Mouse (Mus musculus): ENCODE measurements around the gene Glcci1. TPM values are rescaled to one million over a fixed set of nuclear protein-coding genes. Genes with fewer than 3 reads are reported as not detected.
"Not testable (repeated sequence)": the region's sequence is repeated elsewhere in the genome, so short reads cannot be mapped to it uniquely, and the experiment has no call there.

Glcci1 gene
- polyA plus RNA-seq, 1 experiment from 2014 or later = 1.6 TPM

DNA sequence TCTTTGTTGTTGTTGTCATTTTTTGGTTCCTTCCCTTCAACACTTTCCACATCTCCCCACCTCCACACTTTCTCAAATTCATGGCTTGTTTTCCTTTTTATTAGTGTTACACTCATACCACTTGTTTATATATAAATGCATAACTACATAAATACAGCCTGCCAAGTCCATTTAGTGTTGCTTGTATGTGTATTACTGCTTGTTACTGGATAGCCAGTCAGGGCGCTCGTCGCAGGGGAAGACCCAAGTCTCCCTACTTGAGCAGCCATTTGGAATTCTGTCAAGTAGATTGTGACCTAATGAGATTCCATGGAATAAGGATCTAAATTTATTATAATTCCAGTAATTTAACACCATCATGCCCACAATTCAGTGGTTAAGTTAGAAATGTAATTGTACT, 10.3 kb downstream of the Glcci1 start:
- Histone ChIP-seq H3K4me2 (no peak overlapping the region), H3K27ac (no peak overlapping the region), H3K36me3 (no peaks in the 10 kb centered on the region), H3K4me3 (no peak overlapping the region), H3K27me3 (replicated peaks) (no peaks in the 10 kb centered on the region), H3K9me3 (replicated peaks) (no peaks in the 10 kb centered on the region), H3K9ac (no peak overlapping the region), H3K4me1 (peaks cover 9% of the 10 kb centered on the region; the same call in 1 of the 2 replicates)
- WGBS (ENCODE audit: insufficient replicate concordance) = 89% methylated on average over 3 of the region's 3 CpGs
- no peak for ATAC-seq

DNA sequence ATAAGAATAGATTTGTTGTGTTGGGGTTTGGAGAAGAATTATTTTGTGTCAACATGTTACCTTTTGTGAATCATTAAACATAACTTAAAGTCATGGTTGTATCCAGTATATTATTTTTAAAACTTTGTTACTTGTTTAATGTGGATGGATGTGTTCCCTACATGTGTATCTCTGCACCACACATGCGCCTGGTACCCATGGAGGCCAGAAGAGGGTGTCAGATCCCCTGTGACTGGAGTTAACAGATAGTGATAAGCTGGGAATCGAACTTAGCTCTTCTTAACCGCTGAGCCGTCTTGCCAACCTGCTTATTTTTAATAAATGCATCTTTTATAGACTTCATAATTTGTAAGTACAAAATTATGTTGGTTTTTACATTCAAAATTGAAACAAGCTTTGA, 11.8 kb downstream of the Glcci1 start:
- H3K9me3 ChIP-seq (replicated peaks) = no peaks in the 10 kb centered on the region
- H3K4me3 ChIP-seq = no peak overlapping the region
- no peak overlapping the region for H3K4me2 ChIP-seq
- no peaks in the 10 kb centered on the region for H3K36me3 ChIP-seq
- 79% methylated on average over 4 of the region's 4 CpGs for WGBS (ENCODE audit: insufficient replicate concordance)
- 0 out of 2 replicates have a peak, but pooled peaks have one; percentile 55 for ATAC-seq
- H3K27me3 ChIP-seq (replicated peaks) = no peaks in the 10 kb centered on the region
- no peak overlapping the region for H3K9ac ChIP-seq
- peaks cover 9% of the 10 kb centered on the region; the same call in 1 of the 2 replicates for H3K4me1 ChIP-seq
- H3K27ac ChIP-seq = no peak overlapping the region

DNA sequence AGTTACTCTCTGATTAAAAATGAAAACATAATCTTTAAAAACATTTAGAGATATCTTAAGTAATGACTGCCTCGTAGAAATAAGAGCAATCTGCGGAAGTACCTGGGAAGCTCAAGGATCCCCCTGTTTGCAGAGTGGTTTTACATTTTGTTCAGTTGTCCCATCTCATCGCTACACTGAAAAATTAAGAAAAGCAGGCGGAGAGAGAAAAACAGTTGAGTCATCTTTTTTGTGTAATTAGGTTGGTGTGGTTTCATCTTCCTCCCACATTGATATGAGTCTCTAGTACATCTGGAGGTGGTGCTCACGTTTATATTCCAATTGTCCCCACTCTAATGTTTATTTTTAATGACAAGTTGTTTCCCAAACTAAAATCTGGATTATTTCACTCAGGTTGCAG, 15.3 kb downstream of the Glcci1 start:
- no peak for ATAC-seq
- WGBS (ENCODE audit: insufficient replicate concordance) = 72% methylated on average over 5 of the region's 5 CpGs
- Histone ChIP-seq H3K27me3 (replicated peaks) (no peaks in the 10 kb centered on the region), H3K27ac (no peak overlapping the region), H3K4me2 (no peak overlapping the region), H3K4me1 (peaks cover 9% of the 10 kb centered on the region; the same call in 1 of the 2 replicates), H3K4me3 (no peak overlapping the region), H3K9me3 (replicated peaks) (no peaks in the 10 kb centered on the region), H3K36me3 (no peaks in the 10 kb centered on the region), H3K9ac (no peak overlapping the region)

GRCm38 (mm10) chr6:8531104-8531894, 21.9 kb downstream of the Glcci1 start:
- H3K9me3 ChIP-seq (replicated peaks) = no peaks in the 10 kb centered on the region
- H3K4me2 ChIP-seq = peak overlapping the region; percentile 61
- peak; percentile 99 for ATAC-seq
- H3K4me3 ChIP-seq = peak overlapping the region; percentile 13; the same call in 1 of the 2 replicates
- peaks cover 22% of the 10 kb centered on the region for H3K4me1 ChIP-seq
- H3K9ac ChIP-seq = no peak overlapping the region
- no peaks in the 10 kb centered on the region for H3K27me3 ChIP-seq (replicated peaks)
- WGBS (ENCODE audit: insufficient replicate concordance) = 16% methylated on average over 4 of the region's 4 CpGs
- H3K36me3 ChIP-seq = no peaks in the 10 kb centered on the region
- H3K27ac ChIP-seq = peak overlapping the region; percentile 82

DNA sequence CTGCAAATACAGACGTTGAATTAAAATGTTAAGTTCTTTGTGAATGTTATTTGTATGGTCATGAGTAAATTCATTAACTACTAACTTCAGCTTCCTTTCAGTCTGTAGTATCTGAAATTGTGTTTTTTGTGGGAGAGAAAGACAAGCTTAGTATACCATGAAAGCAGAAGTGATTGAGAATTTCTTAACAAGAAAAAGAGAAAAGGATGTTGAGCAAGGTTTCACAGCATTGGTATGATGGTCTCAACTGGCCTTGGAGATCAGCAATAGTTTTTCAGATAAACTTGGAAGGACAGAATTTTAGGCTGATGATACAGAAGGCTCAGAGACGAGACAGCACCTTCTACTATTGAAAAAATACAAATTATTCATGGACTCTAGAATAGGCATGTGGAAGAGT, 27.5 kb downstream of the Glcci1 start:
- no peaks in the 10 kb centered on the region for H3K9me3 ChIP-seq (replicated peaks)
- no peaks in the 10 kb centered on the region for H3K36me3 ChIP-seq
- H3K27me3 ChIP-seq (replicated peaks) = no peaks in the 10 kb centered on the region
- no peak overlapping the region for H3K27ac ChIP-seq
- no peak overlapping the region for H3K4me3 ChIP-seq
- no peak overlapping the region for H3K4me2 ChIP-seq
- no peak for ATAC-seq
- H3K9ac ChIP-seq = no peak overlapping the region
- WGBS (ENCODE audit: insufficient replicate concordance) = 58% methylated on average over 2 of the region's 2 CpGs
- peaks cover 9% of the 10 kb centered on the region for H3K4me1 ChIP-seq

DNA sequence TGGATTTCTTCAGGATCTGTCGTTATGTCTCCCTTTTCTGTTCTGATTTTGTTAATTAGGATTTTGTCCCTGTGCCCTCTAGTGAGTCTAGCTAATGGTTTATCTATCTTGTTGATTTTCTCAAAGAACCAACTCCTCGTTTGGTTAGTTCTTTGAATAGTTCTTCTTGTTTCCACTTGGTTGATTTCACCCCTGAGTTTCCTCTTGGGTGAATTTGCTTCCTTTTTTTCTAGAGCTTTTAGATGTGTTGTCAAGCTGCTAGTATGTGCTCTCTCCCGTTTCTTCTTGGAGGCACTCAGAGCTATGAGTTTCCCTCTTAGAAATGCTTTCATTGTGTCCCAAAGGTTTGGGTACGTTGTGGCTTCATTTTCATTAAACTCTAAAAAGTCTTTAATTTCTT, 32.1 kb downstream of the Glcci1 start:
- H3K4me3 ChIP-seq; H3K27me3 ChIP-seq (replicated peaks); H3K4me1 ChIP-seq; ATAC-seq; H3K4me2 ChIP-seq; H3K27ac ChIP-seq; H3K9me3 ChIP-seq (replicated peaks); H3K36me3 ChIP-seq; H3K9ac ChIP-seq: not testable (repeated sequence)
- 53% methylated on average over 4 of the region's 4 CpGs for WGBS (ENCODE audit: insufficient replicate concordance)

GRCm38 (mm10) chr6:8544822-8545221, 35.4 kb downstream of the Glcci1 start:
- no peaks in the 10 kb centered on the region for H3K4me1 ChIP-seq
- H3K27me3 ChIP-seq (replicated peaks) = no peaks in the 10 kb centered on the region
- ATAC-seq = no peak
- no peak overlapping the region for H3K9ac ChIP-seq
- no peaks in the 10 kb centered on the region; the same call in 1 of the 2 replicates for H3K36me3 ChIP-seq
- no peak overlapping the region for H3K4me3 ChIP-seq
- H3K27ac ChIP-seq = no peak overlapping the region
- WGBS (ENCODE audit: insufficient replicate concordance) = 80% methylated on average over 5 of the region's 5 CpGs
- H3K9me3 ChIP-seq (replicated peaks) = no peaks in the 10 kb centered on the region
- H3K4me2 ChIP-seq = no peak overlapping the region

DNA sequence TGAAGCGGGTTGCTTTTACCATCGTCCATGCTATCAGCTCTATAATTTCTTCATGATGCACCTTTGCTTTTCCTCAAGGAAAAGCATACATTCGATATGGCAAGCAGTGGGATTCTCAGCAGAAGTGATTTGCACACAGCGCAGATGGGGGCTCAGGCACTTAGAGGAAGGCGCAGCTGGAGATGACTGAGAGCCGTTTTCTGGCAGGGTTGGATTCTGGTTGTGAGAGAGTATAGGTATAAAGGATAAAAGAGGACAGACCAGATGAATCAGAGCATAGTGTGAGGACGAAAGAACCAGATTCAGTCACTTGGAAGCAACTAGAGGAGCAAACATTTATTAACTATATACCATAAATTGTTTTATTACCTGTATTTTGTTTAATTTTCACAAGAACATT, 36.4 kb downstream of the Glcci1 start:
- Histone ChIP-seq H3K9ac (no peak overlapping the region), H3K4me1 (no peaks in the 10 kb centered on the region), H3K27ac (no peak overlapping the region), H3K4me2 (no peak overlapping the region), H3K4me3 (no peak overlapping the region), H3K9me3 (replicated peaks) (no peaks in the 10 kb centered on the region), H3K27me3 (replicated peaks) (no peaks in the 10 kb centered on the region), H3K36me3 (no peaks in the 10 kb centered on the region; the same call in none of the 2 replicates)
- WGBS (ENCODE audit: insufficient replicate concordance) = 78% methylated on average over 7 of the region's 7 CpGs
- ATAC-seq = no peak

DNA sequence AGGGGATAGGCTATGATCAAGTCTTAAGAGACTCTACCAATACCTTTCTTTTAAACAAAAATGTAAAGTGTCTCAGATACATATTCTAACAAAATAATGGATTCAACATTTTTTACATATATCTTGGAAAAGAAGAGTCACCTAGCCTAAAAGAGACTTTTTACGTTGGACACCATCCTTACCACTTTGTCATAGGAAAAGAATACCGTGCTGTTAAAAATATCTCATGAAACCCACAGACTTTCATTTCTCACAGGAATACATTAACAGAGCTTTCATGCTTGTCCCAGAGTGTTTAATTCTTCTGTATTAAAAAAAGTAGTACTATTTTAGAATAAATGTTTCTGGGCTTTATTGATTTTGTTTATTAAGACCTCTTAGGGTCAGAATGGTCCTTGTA, 41.8 kb downstream of the Glcci1 start:
- no peak overlapping the region for H3K27ac ChIP-seq
- no peak overlapping the region for H3K4me2 ChIP-seq
- no peaks in the 10 kb centered on the region for H3K4me1 ChIP-seq
- H3K9me3 ChIP-seq (replicated peaks) = no peaks in the 10 kb centered on the region
- no peaks in the 10 kb centered on the region; the same call in none of the 2 replicates for H3K36me3 ChIP-seq
- H3K4me3 ChIP-seq = no peak overlapping the region
- 81% methylated on average over 2 of the region's 2 CpGs for WGBS (ENCODE audit: insufficient replicate concordance)
- ATAC-seq = no peak
- no peaks in the 10 kb centered on the region for H3K27me3 ChIP-seq (replicated peaks)
- no peak overlapping the region for H3K9ac ChIP-seq

DNA sequence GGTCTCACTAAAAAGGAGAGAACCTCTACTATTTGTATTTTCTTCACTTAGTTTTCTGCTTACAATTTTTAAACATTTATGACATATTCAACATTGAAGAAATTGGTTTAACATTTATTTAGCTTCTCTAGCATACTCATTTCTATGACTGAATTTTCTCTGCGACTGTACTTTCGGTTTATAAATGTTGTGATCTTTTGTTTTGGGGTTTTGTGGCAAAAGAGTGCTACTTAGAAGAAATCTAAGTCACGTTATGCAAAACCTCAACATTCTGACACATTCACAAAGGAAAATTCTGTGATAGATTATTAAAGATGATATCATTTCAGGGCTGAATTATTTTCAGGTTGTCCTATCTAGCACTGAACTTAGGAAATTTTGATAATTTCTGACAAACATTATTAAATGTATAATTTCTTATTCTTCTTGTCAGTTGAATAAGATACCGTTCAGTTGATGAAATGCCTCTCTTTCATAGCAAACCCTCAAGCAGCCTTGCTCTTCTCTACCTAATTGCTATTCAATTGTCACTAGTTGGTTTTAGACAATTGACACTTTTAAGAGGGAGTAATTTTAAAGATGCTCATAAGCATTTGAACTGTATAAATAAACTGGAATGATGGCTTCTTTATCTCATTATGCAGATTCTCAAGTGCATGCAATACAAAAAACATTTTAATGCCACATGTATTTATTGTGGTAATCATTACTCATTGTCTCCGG, 47.6 kb downstream of the Glcci1 start:
- WGBS (ENCODE audit: insufficient replicate concordance) = 80% methylated on average over 5 of the region's 5 CpGs
- ATAC-seq = no peak

DNA sequence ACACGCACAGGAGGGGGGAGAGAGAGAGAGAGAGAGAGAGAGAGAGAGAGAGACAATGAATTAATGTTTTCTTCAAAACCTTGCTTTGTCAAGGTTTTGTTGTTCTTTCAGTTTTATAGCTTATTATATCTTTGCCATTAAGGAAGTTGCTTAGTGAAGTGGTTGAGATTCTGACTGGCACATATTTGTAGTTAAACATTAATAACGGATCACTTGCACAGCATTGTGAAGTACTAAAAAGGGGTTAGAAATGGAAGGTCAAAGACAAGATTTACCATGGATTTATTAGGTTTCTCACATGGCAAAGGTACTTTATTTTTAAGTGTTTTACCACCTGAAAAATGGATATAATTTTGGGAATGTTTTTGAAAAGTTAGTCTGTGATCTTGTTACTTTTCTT, 51.3 kb downstream of the Glcci1 start:
- WGBS (ENCODE audit: insufficient replicate concordance) = 76% methylated on average over 2 of the region's 2 CpGs
- no peaks in the 10 kb centered on the region for H3K4me1 ChIP-seq

More for the DNA sequence above, 47.6 kb downstream of the Glcci1 start:
- Histone ChIP-seq H3K27me3 (replicated peaks) (no peaks in the 10 kb centered on the region), H3K4me2 (no peak overlapping the region), H3K9ac (no peak overlapping the region), H3K36me3 (no peaks in the 10 kb centered on the region), H3K4me1 (no peaks in the 10 kb centered on the region), H3K4me3 (no peak overlapping the region), H3K9me3 (replicated peaks) (no peaks in the 10 kb centered on the region), H3K27ac (no peak overlapping the region)

GRCm38 (mm10) chr6:8582377-8582776, 73.0 kb downstream of the Glcci1 start:
- no peak for ATAC-seq
- no peaks in the 10 kb centered on the region for H3K9me3 ChIP-seq (replicated peaks)
- H3K4me1 ChIP-seq = no peaks in the 10 kb centered on the region
- no peak overlapping the region for H3K4me3 ChIP-seq
- no peak overlapping the region for H3K4me2 ChIP-seq
- no peaks in the 10 kb centered on the region for H3K27me3 ChIP-seq (replicated peaks)
- H3K9ac ChIP-seq = no peak overlapping the region
- no peak overlapping the region for H3K27ac ChIP-seq
- 80% methylated on average over 9 of the region's 9 CpGs for WGBS (ENCODE audit: insufficient replicate concordance)
- no peaks in the 10 kb centered on the region for H3K36me3 ChIP-seq

More for the DNA sequence above, 51.3 kb downstream of the Glcci1 start:
- H3K27ac ChIP-seq = no peak overlapping the region
- H3K4me2 ChIP-seq = no peak overlapping the region
- no peaks in the 10 kb centered on the region for H3K27me3 ChIP-seq (replicated peaks)
- H3K9me3 ChIP-seq (replicated peaks) = no peaks in the 10 kb centered on the region
- no peak overlapping the region for H3K4me3 ChIP-seq
- no peak overlapping the region for H3K9ac ChIP-seq
- H3K36me3 ChIP-seq = peaks cover 3% of the 10 kb centered on the region; the same call in 1 of the 2 replicates
- ATAC-seq = no peak
